Comparison of ENCODE assay signal across 8 mouse cellular contexts in the genomic region with DNA sequence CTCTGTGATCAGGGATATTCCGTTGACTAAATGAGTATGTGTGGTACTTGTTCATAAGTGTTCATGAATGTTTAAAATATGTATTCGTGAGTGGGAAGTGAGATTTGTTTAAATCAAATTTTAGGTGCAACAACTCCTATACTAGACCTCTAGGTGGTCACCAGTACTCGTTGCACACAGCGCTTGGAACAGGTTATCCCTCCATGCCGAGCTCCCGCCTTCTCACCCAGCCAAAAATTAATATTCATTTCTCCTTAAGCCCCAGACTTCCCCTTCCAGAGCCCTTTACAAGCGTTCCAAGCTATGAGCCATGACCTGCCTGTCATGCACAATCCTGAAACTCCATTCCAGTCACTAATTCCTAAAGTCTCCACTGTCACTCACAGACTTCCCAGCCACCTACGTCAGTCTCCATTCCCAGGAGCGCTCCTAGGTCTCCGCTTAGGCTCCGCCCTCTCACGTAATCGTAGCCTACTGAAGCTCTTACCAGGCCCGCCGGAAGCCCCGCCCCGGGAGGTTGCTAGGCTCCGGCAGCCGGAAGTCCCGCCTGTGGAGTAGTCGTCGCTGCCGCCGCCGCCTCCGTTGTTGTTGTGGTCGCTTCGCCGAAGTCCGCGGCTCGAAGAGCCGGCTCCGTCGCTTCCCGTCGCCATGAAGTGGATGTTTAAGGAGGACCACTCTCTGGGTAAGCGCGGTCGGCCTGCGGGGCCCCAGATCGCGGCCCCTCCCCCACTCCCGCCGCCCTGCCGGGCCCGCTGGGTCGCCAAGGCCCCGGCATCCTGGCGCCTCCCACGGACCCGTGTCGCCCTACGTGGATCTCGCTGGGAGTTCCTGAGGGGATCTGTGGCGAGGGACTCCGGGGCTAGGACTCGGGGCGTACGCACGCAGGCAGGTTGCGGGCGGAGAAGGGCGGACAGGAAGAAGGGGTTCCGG. TPM values are rescaled to one million over a fixed set of nuclear protein-coding genes. Genes with fewer than 3 reads are reported as not detected.
DNase-seq lines count a peak whose midpoint lies in the region; ATAC-seq and TF ChIP-seq lines count a peak whose summit lies in the region.

Gene Gabarapl2 (plus strand): TSS at position 533 of the 930 bp plus-strand sequence.

- TF ChIP-seq CTCF in heart, adult 2 months (IDR thresholded peaks at IDR 0.05): peak; percentile 31

- H3K4me3 ChIP-seq in embryonic facial prominence, embryonic 14.5 days (ENCODE audit: low read depth, low read length): peak within 1 kb of the TSS; percentile 88
- H3K4me3 ChIP-seq in heart, adult 2 months: peak within 1 kb of the TSS; percentile 89
- H3K4me3 ChIP-seq in limb, embryonic 13.5 days: peak within 1 kb of the TSS; percentile 100
- H3K4me3 ChIP-seq in midbrain, embryonic 16.5 days (ENCODE audit: low read depth, low read length): peak within 1 kb of the TSS; percentile 99

- H3K9ac ChIP-seq in embryonic facial prominence, embryonic 14.5 days (ENCODE audit: low read depth, low read length): peak within 1 kb of the TSS; percentile 80
- H3K9ac ChIP-seq in heart, adult 2 months (ENCODE audit: low read depth, low read length): peak within 1 kb of the TSS; percentile 95
- peak within 1 kb of the TSS; percentile 91 for H3K9ac ChIP-seq in limb, embryonic 13.5 days
- peak within 1 kb of the TSS; percentile 91 for H3K9ac ChIP-seq in midbrain, embryonic 16.5 days (ENCODE audit: low read depth, low read length)

- peaks cover 12% of the 10 kb centered on the region for H3K4me1 ChIP-seq in embryonic facial prominence, embryonic 14.5 days (ENCODE audit: control insufficient read depth, insufficient read depth, low read length)
- H3K4me1 ChIP-seq in heart, adult 2 months (ENCODE audit: control insufficient read depth, insufficient read depth, low read length): peaks cover 5% of the 10 kb centered on the region
- peaks cover 16% of the 10 kb centered on the region for H3K4me1 ChIP-seq in limb, embryonic 13.5 days
- peaks cover 15% of the 10 kb centered on the region for H3K4me1 ChIP-seq in midbrain, embryonic 16.5 days (ENCODE audit: control insufficient read depth, insufficient read depth, low read length)

- peak; percentile 63; the same call in 1 of the 2 replicates for TF ChIP-seq POLR2A in heart, adult 2 months (IDR thresholded peaks at IDR 0.05; ENCODE audit: insufficient read depth, low read depth, low read length)

- intact Hi-C loops in heart, adult 2 months (cut with DNase I): loop anchor here (2.0 kb wide), 1 partner anchor 50 kb away; no protein-coding TSS in a partner anchor

- H3K27me3 ChIP-seq in embryonic facial prominence, embryonic 14.5 days (replicated peaks; ENCODE audit: control insufficient read depth, insufficient read depth, low read length): no peaks in the 10 kb centered on the region
- H3K27me3 ChIP-seq in heart, adult 2 months (ENCODE audit: control insufficient read depth, insufficient read depth, low read length): no peaks in the 10 kb centered on the region
- no peaks in the 10 kb centered on the region for H3K27me3 ChIP-seq in limb, embryonic 13.5 days
- no peaks in the 10 kb centered on the region for H3K27me3 ChIP-seq in midbrain, embryonic 16.5 days (ENCODE audit: control insufficient read depth, insufficient read depth, low read depth, low read length)

- TF ChIP-seq EP300 in heart, adult 2 months (IDR thresholded peaks at IDR 0.05; ENCODE audit: insufficient read depth, low read depth, low read length): no peak

- peaks cover 27% of the 10 kb centered on the region for H3K36me3 ChIP-seq in embryonic facial prominence, embryonic 14.5 days (ENCODE audit: control insufficient read depth, insufficient read depth, low read length)
- H3K36me3 ChIP-seq in heart, adult 2 months (ENCODE audit: control insufficient read depth, insufficient read depth, low read length): no peaks in the 10 kb centered on the region; the same call in 1 of the 2 replicates
- H3K36me3 ChIP-seq in limb, embryonic 13.5 days: peaks cover 33% of the 10 kb centered on the region
- peaks cover 10% of the 10 kb centered on the region for H3K36me3 ChIP-seq in midbrain, embryonic 16.5 days (ENCODE audit: control insufficient read depth, insufficient read depth, low read length)

- peaks cover 6% of the 10 kb centered on the region for H3K79me2 ChIP-seq in heart, adult 2 months (replicated peaks; ENCODE audit: control insufficient read depth, insufficient read depth, low read length)

- peak; percentile 100 for DNase-seq in 3T3-L1 (ENCODE audit: low read depth, low spot score)
- peak; percentile 87 to 91 for DNase-seq in adrenal gland, postnatal 4 days (ENCODE audit: low spot score in 2 of 2)
- DNase-seq in embryonic facial prominence, embryonic 14.5 days (ENCODE audit: low spot score): peak; percentile 99
- DNase-seq in heart, adult 2 months: peak; percentile 98 to 99
- peak; percentile 98 for DNase-seq in kidney, adult 8-10 months
- peak; percentile 95 to 99 for DNase-seq in spleen, postnatal 10 days (ENCODE audit: low spot score in 2 of 2)

- peak within 1 kb of the TSS; percentile 75 for H3K27ac ChIP-seq in embryonic facial prominence, embryonic 14.5 days (replicated peaks; ENCODE audit: low read depth, low read length)
- peak within 1 kb of the TSS; percentile 92 for H3K27ac ChIP-seq in heart, adult 2 months
- peak within 1 kb of the TSS; percentile 55; the same call in 1 of the 2 replicates for H3K27ac ChIP-seq in limb, embryonic 13.5 days
- peak within 1 kb of the TSS; percentile 78 for H3K27ac ChIP-seq in midbrain, embryonic 16.5 days (ENCODE audit: low read length)

- peak within 1 kb of the TSS; percentile 82 for H3K4me2 ChIP-seq in embryonic facial prominence, embryonic 14.5 days (ENCODE audit: low read depth, low read length)
- H3K4me2 ChIP-seq in limb, embryonic 13.5 days (replicated peaks): peak within 1 kb of the TSS; percentile 95
- H3K4me2 ChIP-seq in midbrain, embryonic 16.5 days (ENCODE audit: low read length): peak within 1 kb of the TSS; percentile 98

- under 1% methylated on average over 44 of the region's 65 CpGs for WGBS in embryonic facial prominence, embryonic 14.5 days
- under 1% methylated on average over 65 of the region's 65 CpGs for WGBS in heart, adult 2 months
- under 1% methylated on average over 65 of the region's 65 CpGs for WGBS in limb, embryonic 13.5 days
- under 1% methylated on average over 64 of the region's 65 CpGs for WGBS in midbrain, embryonic 16.5 days

- no peaks in the 10 kb centered on the region for H3K9me3 ChIP-seq in embryonic facial prominence, embryonic 14.5 days (ENCODE audit: control insufficient read depth, low read length)
- no peaks in the 10 kb centered on the region for H3K9me3 ChIP-seq in limb, embryonic 13.5 days
- no peaks in the 10 kb centered on the region for H3K9me3 ChIP-seq in midbrain, embryonic 16.5 days (replicated peaks; ENCODE audit: control insufficient read depth, low read length, poor library complexity, severe bottlenecking)

- ATAC-seq in embryonic facial prominence, embryonic 14.5 days (ENCODE audit: low read depth): peak; percentile 99
- ATAC-seq in limb, embryonic 13.5 days (ENCODE audit: low FRiP score, low read depth): peak; percentile 99
- peak; percentile 98 for ATAC-seq in midbrain, embryonic 16.5 days

RNA-seq across cellular contexts. Expression of gene Gabarapl2, which starts in this region (rescaled TPM):
- 100 to 1,000 TPM; 115 to 125 TPM for total RNA-seq in adrenal gland, postnatal 4 days (2021)
- polyA plus RNA-seq in embryonic facial prominence, embryonic 14.5 days (2014; fragmentation: Nextera tagmentation; extraction: Ambion mirVana): 168 and 182 TPM in 2 replicates
- 100 to 1,000 TPM; 129 to 131 TPM for total RNA-seq in heart, adult 2 months (2021)
- polyA plus RNA-seq in heart, adult 2 months (2012; rRNA removed): 52.2 and 94.2 TPM in 2 replicates
- polyA plus RNA-seq in limb, embryonic 13.5 days (2015; fragmentation: Nextera tagmentation; extraction: Ambion mirVana): 163 and 169 TPM in 2 replicates
- 469 and 489 TPM in 2 replicates for polyA plus RNA-seq in midbrain, embryonic 16.5 days (2015; fragmentation: Nextera tagmentation; extraction: Ambion mirVana)

Comparison
In these comparisons a context has a peak if more than half of its experiments do, and no peak if none do; other contexts are left out.
1. Peak in every context shown above with its lines: DNase-seq, ATAC-seq, H3K4me3 ChIP-seq and H3K27ac ChIP-seq.